Mouse (Mus musculus) neural tube, embryonic 13.5 days (tissue): ENCODE measurements at regions not wholly inside any gene's neighbourhood (a gene's known extent, or its start where the extent isn't known, plus 50 kb on each side); places are given as distances from the start of the nearest gene placed in this dataset.
A peak's percentile ranks its signal among the peaks of the same experiment; 100 is the strongest.

Experiments used
- ATAC-seq: fragments of 200-750 bp; cut with Nextera tagmentation; 2 replicates; pipeline ENCODE4 v1.8.0; 2017; ENCODE audit warnings: low read depth, mild to moderate bottlenecking, moderate TSS enrichment, moderate library complexity
- H3K27ac ChIP-seq: fragments of 300-500 bp; sonication (generic); replicated peaks from 2 replicates; pipeline ENCODE4 v1.5.1; 2015; ENCODE audit warnings: moderate library complexity, mild to moderate bottlenecking, inconsistent platforms
- H3K27me3 ChIP-seq: fragments of 300-500 bp; sonication (generic); 2 replicates; pipeline ENCODE4 v1.6.1; 2015; ENCODE audit warnings: mild to moderate bottlenecking, inconsistent platforms
- H3K36me3 ChIP-seq: fragments of 300-500 bp; sonication (generic); 2 replicates; pipeline ENCODE4 v1.6.1; 2015; ENCODE audit warnings: mild to moderate bottlenecking, inconsistent platforms
- H3K4me1 ChIP-seq: fragments of 300-500 bp; sonication (generic); replicated peaks from 2 replicates; pipeline ENCODE4 v1.6.1; 2015; ENCODE audit warnings: inconsistent platforms
- H3K4me2 ChIP-seq: fragments of 300-500 bp; sonication (generic); 2 replicates; pipeline ENCODE4 v1.6.1; 2015; ENCODE audit warnings: inconsistent platforms, mild to moderate bottlenecking, moderate library complexity
- H3K4me3 ChIP-seq: fragments of 300-500 bp; sonication (generic); 2 replicates; pipeline ENCODE4 v1.5.1; 2015; ENCODE audit warnings: mild to moderate bottlenecking, inconsistent platforms
- H3K9ac ChIP-seq: fragments of 300-500 bp; sonication (generic); 2 replicates; pipeline ENCODE4 v1.6.1; 2015; ENCODE audit warnings: moderate library complexity, mild to moderate bottlenecking, inconsistent platforms
- H3K9me3 ChIP-seq: fragments of 300-500 bp; sonication (generic); 2 replicates; pipeline ENCODE4 v1.6.1; 2016; ENCODE audit warnings: inconsistent platforms
- whole genome bisulfite sequencing: fragments of 180-500 bp; shearing (Covaris S2); methylation state at CpG from one replicate; pipeline ENCODE4 v1.1.7; 2015; 5-methylcytosine and 5-hydroxymethylcytosine counted together

DNA sequence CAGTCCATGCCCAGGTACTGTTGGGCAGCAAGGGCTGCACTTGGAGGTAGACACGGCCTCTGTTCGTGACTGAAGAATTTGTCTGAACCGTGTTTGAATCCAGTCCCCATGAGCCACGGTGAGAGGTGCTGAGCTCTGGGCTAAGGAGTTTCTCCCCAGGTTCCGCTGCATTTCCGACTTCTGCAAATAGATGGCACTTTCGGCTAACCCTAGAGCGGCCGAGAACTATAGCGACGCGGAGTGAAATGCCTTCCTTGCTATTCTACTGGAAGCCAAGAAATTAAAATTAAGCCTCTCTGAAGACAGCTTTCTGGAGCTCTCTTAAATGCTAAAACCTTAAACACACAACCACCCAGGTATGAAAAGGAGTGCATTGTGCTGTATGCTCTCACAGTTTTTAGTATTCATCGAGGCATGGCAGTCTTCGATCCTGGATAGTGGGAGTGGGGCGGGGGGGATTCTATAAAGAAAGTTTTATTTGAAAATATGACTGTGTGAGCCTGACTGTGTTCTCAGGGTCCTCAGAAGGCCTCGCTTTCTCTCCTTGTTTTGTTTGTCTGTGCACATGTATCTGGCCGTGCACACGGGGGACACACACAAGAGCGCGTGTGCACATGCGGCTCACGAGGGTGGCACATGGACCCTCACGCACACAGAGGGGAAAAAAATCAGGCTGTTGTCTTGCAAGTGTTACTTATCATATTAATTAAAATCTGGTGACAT lies 159.6 kb downstream of the Tex29 start:
- Histone ChIP-seq H3K27me3 (peaks cover 91% of the 10 kb centered on the region), H3K9me3 (no peaks in the 10 kb centered on the region), H3K27ac (no peak overlapping the region), H3K4me2 (no peak overlapping the region), H3K4me3 (no peak overlapping the region), H3K9ac (no peak overlapping the region), H3K4me1 (peaks cover 7% of the 10 kb centered on the region; the same call in 1 of the 2 replicates), H3K36me3 (no peaks in the 10 kb centered on the region)
- WGBS, result 28% methylated on average over 23 of the region's 23 CpGs
- ATAC-seq, result peak; percentile 59; the same call in 1 of the 2 replicates

GRCm38 (mm10) chr8:12000459-12000789 lies 160.2 kb downstream of the Tex29 start:
- peaks cover 86% of the 10 kb centered on the region for H3K27me3 ChIP-seq
- no peak overlapping the region for H3K4me3 ChIP-seq
- no peaks in the 10 kb centered on the region for H3K9me3 ChIP-seq
- no peak overlapping the region for H3K27ac ChIP-seq
- peaks cover 7% of the 10 kb centered on the region; the same call in 1 of the 2 replicates for H3K4me1 ChIP-seq
- no peaks in the 10 kb centered on the region for H3K36me3 ChIP-seq
- no peak for ATAC-seq
- no peak overlapping the region for H3K4me2 ChIP-seq
- H3K9ac ChIP-seq, result no peak overlapping the region
- 6% methylated on average over 2 of the region's 2 CpGs for WGBS

DNA sequence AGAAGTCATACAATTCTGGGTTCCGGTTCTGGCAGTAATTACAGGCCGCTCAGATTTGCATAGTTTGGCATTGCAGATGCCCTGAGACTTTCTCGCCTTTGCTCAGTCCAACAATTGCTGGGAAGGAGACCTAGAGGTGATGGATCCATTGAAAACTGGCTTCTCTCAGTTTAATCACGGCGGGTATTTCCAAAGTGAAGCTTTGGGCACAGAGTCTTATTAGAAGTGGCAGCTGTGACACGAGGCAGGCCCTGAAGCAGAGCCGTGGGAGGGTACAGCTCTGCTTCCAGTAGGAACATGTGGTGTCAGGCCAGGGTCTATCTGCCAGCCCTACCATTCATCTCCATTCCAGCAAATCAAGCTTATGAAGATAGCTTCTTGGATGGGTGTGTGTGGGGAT lies 164.0 kb downstream of the Tex29 start:
- ATAC-seq, result no peak
- H3K27ac ChIP-seq, result no peak overlapping the region
- WGBS, result 80% methylated on average over 7 of the region's 7 CpGs
- H3K9me3 ChIP-seq, result no peaks in the 10 kb centered on the region
- H3K4me2 ChIP-seq, result no peak overlapping the region
- H3K27me3 ChIP-seq, result peaks cover 77% of the 10 kb centered on the region
- H3K9ac ChIP-seq, result no peak overlapping the region
- H3K4me3 ChIP-seq, result no peak overlapping the region
- H3K36me3 ChIP-seq, result no peaks in the 10 kb centered on the region
- H3K4me1 ChIP-seq, result peaks cover 12% of the 10 kb centered on the region; the same call in 1 of the 2 replicates

- Histone ChIP-seq H3K9ac (no peak overlapping the region), H3K27me3 (peaks cover 69% of the 10 kb centered on the region), H3K9me3 (no peaks in the 10 kb centered on the region), H3K4me2 (no peak overlapping the region), H3K4me1 (0 out of 2 replicates have a peak, but pooled peaks cover 4% of the 10 kb centered on the region), H3K4me3 (no peak overlapping the region), H3K27ac (no peak overlapping the region), H3K36me3 (no peaks in the 10 kb centered on the region)
- WGBS, result 75% methylated on average over 3 of the region's 3 CpGs
- no peak for ATAC-seq
These were observed 172.5 kb downstream of the Tex29 start for GRCm38 (mm10) chr8:12012769-12013168.

GRCm38 (mm10) chr8:12017750-12018149 lies 177.5 kb downstream of the Tex29 start:
- no peak for ATAC-seq
- Histone ChIP-seq H3K9me3 (no peaks in the 10 kb centered on the region), H3K27me3 (peaks cover 59% of the 10 kb centered on the region), H3K4me3 (no peak overlapping the region), H3K4me1 (no peaks in the 10 kb centered on the region), H3K9ac (no peak overlapping the region), H3K36me3 (no peaks in the 10 kb centered on the region), H3K4me2 (no peak overlapping the region), H3K27ac (no peak overlapping the region)
- 80% methylated on average over 7 of the region's 7 CpGs for WGBS

GRCm38 (mm10) chr8:12019272-12019671 lies 179.0 kb downstream of the Tex29 start:
- H3K4me3 ChIP-seq, result no peak overlapping the region
- H3K27ac ChIP-seq, result no peak overlapping the region
- no peak overlapping the region for H3K4me2 ChIP-seq
- H3K36me3 ChIP-seq, result no peaks in the 10 kb centered on the region
- H3K27me3 ChIP-seq, result peaks cover 65% of the 10 kb centered on the region
- no peak overlapping the region for H3K9ac ChIP-seq
- ATAC-seq, result no peak
- H3K4me1 ChIP-seq, result no peaks in the 10 kb centered on the region
- 91% methylated on average over 9 of the region's 9 CpGs for WGBS
- no peaks in the 10 kb centered on the region for H3K9me3 ChIP-seq

- no peaks in the 10 kb centered on the region for H3K36me3 ChIP-seq
- no peak overlapping the region for H3K27ac ChIP-seq
- 77% methylated on average over 4 of the region's 4 CpGs for WGBS
- H3K4me1 ChIP-seq, result no peaks in the 10 kb centered on the region
- peaks cover 71% of the 10 kb centered on the region for H3K27me3 ChIP-seq
- no peak overlapping the region for H3K4me3 ChIP-seq
- no peaks in the 10 kb centered on the region for H3K9me3 ChIP-seq
- no peak overlapping the region for H3K4me2 ChIP-seq
- ATAC-seq, result no peak
- H3K9ac ChIP-seq, result no peak overlapping the region
These were observed 183.6 kb downstream of the Tex29 start for GRCm38 (mm10) chr8:12023669-12024390.

DNA sequence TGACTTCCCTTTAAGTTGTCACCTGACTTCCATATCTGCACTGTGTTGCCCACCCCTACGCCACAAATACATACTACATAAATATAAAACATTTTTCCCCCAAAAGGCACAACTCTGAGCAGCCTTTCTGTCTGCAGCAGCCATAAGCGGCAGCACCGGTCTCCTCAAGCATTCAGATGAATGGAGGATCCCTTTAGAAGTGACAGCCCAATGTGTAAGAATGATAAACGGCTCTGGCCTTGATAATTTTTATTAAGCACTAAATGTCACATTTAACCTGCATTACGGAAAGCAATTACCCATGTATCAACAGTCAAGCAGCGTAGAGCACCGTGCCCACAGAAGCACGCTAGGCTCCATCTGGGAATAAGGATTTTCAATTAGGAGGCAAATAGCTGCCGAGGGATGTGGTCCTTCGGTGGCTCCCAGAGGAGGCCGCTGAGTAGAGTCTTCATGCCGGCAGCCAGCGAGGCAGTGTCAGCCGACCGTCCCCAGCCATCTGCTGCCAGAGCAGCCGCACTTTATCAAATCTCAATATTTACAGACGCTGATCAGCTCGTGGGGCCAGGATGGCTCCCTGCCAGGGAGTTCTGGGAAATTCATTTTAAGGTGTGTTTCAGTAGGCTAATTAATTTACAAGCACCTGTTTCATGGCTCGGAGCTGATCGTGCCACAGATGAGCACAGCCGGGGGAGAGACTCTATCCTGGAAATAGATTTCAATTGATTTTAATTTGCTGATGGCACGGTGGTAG lies 190.3 kb downstream of the Tex29 start:
- peak; percentile 96 for ATAC-seq
- Histone ChIP-seq H3K27ac (no peak overlapping the region), H3K4me2 (peak overlapping the region; percentile 3; the same call in 1 of the 2 replicates), H3K27me3 (peaks cover 78% of the 10 kb centered on the region), H3K36me3 (no peaks in the 10 kb centered on the region), H3K4me3 (no peak overlapping the region), H3K9ac (no peak overlapping the region), H3K4me1 (peaks cover 27% of the 10 kb centered on the region), H3K9me3 (no peaks in the 10 kb centered on the region)
- WGBS, result 28% methylated on average over 22 of the region's 22 CpGs

GRCm38 (mm10) chr8:12031796-12032195 lies 191.5 kb downstream of the Tex29 start:
- Histone ChIP-seq H3K4me3 (no peak overlapping the region), H3K4me1 (peaks cover 27% of the 10 kb centered on the region), H3K9ac (no peak overlapping the region), H3K9me3 (no peaks in the 10 kb centered on the region), H3K27ac (no peak overlapping the region), H3K27me3 (peaks cover 78% of the 10 kb centered on the region), H3K4me2 (no peak overlapping the region), H3K36me3 (no peaks in the 10 kb centered on the region)
- WGBS, result 79% methylated on average over 3 of the region's 3 CpGs
- ATAC-seq, result no peak

GRCm38 (mm10) chr8:12032386-12032785 lies 192.1 kb downstream of the Tex29 start:
- H3K4me1 ChIP-seq, result peaks cover 27% of the 10 kb centered on the region
- WGBS, result 88% methylated on average over 3 of the region's 3 CpGs
- H3K9me3 ChIP-seq, result no peaks in the 10 kb centered on the region
- H3K4me3 ChIP-seq, result no peak overlapping the region
- ATAC-seq, result no peak
- peaks cover 78% of the 10 kb centered on the region for H3K27me3 ChIP-seq
- no peak overlapping the region for H3K9ac ChIP-seq
- no peaks in the 10 kb centered on the region for H3K36me3 ChIP-seq
- H3K4me2 ChIP-seq, result no peak overlapping the region
- H3K27ac ChIP-seq, result no peak overlapping the region

GRCm38 (mm10) chr8:12036349-12036748 lies 196.1 kb downstream of the Tex29 start:
- no peak overlapping the region for H3K4me2 ChIP-seq
- H3K4me3 ChIP-seq, result no peak overlapping the region
- no peak for ATAC-seq
- peaks cover 9% of the 10 kb centered on the region for H3K4me1 ChIP-seq
- WGBS, result 90% methylated on average over 3 of the region's 3 CpGs
- no peak overlapping the region for H3K27ac ChIP-seq
- peaks cover 97% of the 10 kb centered on the region for H3K27me3 ChIP-seq
- H3K9me3 ChIP-seq, result no peaks in the 10 kb centered on the region
- no peak overlapping the region for H3K9ac ChIP-seq
- H3K36me3 ChIP-seq, result no peaks in the 10 kb centered on the region

DNA sequence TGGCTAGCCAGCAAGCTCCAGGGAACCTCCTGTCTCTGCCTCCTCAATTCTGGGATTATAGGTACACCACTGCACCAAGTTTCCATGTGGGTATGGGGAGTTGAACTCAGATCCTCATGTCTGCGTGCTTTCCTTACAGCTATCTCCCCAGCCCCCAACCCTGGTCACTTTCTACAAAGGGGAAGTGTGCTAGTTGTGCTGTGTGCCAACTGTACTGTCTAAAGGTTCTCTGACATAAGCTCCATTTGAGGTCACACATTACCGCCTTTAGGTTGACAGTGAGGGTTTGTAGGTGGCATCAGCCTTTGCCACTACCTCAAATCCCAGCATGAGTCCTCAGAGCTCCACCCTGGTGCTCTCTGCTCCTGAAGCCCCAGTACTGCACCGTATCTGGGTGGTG lies 200.7 kb downstream of the Tex29 start:
- 63% methylated on average over 3 of the region's 3 CpGs for WGBS

More for the DNA sequence above, 200.7 kb downstream of the Tex29 start:
- H3K27ac ChIP-seq, result no peak overlapping the region
- ATAC-seq, result no peak
- H3K9me3 ChIP-seq, result no peaks in the 10 kb centered on the region
- no peak overlapping the region for H3K4me2 ChIP-seq
- 0 out of 2 replicates have a peak, but pooled peaks cover 5% of the 10 kb centered on the region for H3K4me1 ChIP-seq
- no peaks in the 10 kb centered on the region for H3K36me3 ChIP-seq
- peaks cover 92% of the 10 kb centered on the region for H3K27me3 ChIP-seq
- H3K9ac ChIP-seq, result no peak overlapping the region
- no peak overlapping the region for H3K4me3 ChIP-seq
